Mouse (Mus musculus): Measurements from ENCODE around the gene Fam45a. TPM values are rescaled to one million over a fixed set of nuclear protein-coding genes. Genes with fewer than 3 reads are reported as not detected.

Fam45a gene
- polyA plus RNA-seq, 1 experiment from 2014 or later: 32.3 TPM

DNA sequence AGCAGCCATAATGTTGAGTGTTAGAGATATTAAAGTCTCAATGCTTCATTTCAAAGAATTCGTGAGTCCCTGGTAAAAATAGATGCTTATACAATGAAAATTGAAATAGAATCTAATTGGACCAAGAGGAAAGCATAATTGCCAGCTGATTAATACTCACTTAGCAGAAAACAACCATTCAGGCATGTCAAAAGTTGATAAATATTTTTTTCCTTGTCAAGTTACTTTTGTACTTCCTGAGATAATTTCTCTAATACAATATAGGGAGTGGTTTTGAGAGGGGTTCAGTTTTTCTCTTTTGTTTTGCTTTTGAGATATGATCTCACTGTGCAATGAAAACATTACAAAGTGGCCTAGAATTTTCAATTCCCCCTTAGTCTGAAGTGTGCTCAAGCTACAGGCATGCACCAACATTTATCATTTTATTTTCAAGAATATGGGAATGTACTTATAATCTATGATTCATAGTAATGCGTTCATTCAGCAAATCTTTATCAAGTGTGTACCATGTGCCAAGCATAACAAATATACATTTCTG lies 18.1 kb upstream of the Fam45a start:
- no peaks in the 10 kb centered on the region for H3K9me3 ChIP-seq
- H3K9ac ChIP-seq: no peak overlapping the region
- peaks cover 2% of the 10 kb centered on the region; the same call in 1 of the 2 replicates for H3K4me1 ChIP-seq
- ATAC-seq (ENCODE audit: borderline replicate concordance, extremely low read depth, low FRiP score, low TSS enrichment): no peak
- no peaks in the 10 kb centered on the region for H3K36me3 ChIP-seq
- H3K27ac ChIP-seq: no peak overlapping the region
- WGBS: 75% methylated on average over 2 of the region's 2 CpGs
- H3K4me2 ChIP-seq: no peak overlapping the region
- no peaks in the 10 kb centered on the region for H3K27me3 ChIP-seq
- H3K4me3 ChIP-seq: no peak overlapping the region

DNA sequence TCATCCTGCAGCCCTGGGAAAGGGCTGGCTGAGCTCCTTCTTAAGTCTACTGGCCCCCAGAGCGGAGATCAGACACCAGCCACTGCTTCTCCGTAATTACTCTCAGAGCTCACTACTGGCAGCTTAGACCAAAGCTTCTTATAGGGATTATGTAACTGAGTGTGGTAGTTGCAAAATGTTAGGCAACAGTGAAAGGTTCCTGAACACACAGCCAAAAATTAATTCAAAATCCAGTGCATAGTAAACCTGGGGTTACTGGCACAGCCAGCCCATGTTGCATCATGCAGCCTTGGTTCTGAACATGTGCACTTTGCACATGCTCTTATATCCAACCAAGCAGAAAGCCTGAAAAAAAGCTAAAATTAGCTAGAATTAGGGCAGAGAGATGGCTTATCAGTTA lies 16.1 kb upstream of the Fam45a start:
- no peak for ATAC-seq (ENCODE audit: borderline replicate concordance, extremely low read depth, low FRiP score, low TSS enrichment)
- Histone ChIP-seq H3K9ac (no peak overlapping the region), H3K27ac (no peak overlapping the region), H3K27me3 (no peaks in the 10 kb centered on the region), H3K36me3 (no peaks in the 10 kb centered on the region), H3K4me3 (no peak overlapping the region), H3K9me3 (no peaks in the 10 kb centered on the region), H3K4me1 (0 out of 2 replicates have a peak, but pooled peaks cover 2% of the 10 kb centered on the region), H3K4me2 (no peak overlapping the region)
- 76% methylated on average over 2 of the region's 2 CpGs for WGBS

- Histone ChIP-seq H3K4me1 (no peaks in the 10 kb centered on the region), H3K27ac (no peak overlapping the region), H3K36me3 (no peaks in the 10 kb centered on the region), H3K9me3 (no peaks in the 10 kb centered on the region), H3K27me3 (no peaks in the 10 kb centered on the region), H3K4me3 (no peak overlapping the region), H3K4me2 (no peak overlapping the region), H3K9ac (no peak overlapping the region)
- ATAC-seq (ENCODE audit: borderline replicate concordance, extremely low read depth, low FRiP score, low TSS enrichment): no peak
- WGBS: 89% methylated on average over 2 of the region's 2 CpGs
Measured at GRCm38 (mm10) chr19:60797415-60797814, 14.0 kb upstream of the Fam45a start.

DNA sequence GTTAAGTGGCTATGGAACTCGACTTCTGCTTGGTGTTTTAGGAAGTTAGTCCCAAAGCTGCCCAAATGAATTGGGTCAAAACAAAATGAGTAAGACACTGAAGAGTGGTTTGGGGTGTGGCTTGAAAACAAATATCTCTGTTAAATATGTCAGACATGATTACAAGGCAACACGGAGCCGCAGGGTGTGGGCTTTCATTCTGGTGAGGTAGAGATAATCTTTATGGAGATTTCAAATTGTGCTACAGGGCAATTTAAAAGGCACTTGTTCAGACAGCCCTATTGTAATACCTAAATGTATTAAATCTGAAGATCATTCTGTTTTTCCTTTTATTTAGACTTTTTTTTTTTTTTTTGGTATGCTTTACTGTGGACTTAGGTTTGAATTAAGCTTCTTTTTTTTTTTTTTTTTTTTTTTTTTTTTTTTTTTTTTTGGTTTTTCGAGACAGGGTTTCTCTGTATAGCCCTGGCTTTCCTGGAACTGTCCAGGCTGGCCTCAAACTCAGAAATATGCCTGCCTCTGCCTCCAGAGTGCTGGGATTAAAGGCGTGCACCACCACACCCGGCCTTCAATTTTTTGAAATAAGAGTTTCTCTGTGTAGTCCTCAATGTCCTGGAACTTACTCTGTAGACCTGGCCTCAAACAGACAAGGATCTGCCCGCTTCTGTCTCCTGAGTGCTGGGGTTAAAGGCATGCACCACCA lies 11.4 kb upstream of the Fam45a start:
- 64% methylated on average over 7 of the region's 7 CpGs for WGBS
- Histone ChIP-seq H3K4me3 (no peak overlapping the region), H3K9ac (no peak overlapping the region), H3K4me2 (no peak overlapping the region), H3K36me3 (no peaks in the 10 kb centered on the region), H3K27me3 (no peaks in the 10 kb centered on the region), H3K4me1 (no peaks in the 10 kb centered on the region), H3K9me3 (no peaks in the 10 kb centered on the region), H3K27ac (no peak overlapping the region)
- no peak for ATAC-seq (ENCODE audit: borderline replicate concordance, extremely low read depth, low FRiP score, low TSS enrichment)

DNA sequence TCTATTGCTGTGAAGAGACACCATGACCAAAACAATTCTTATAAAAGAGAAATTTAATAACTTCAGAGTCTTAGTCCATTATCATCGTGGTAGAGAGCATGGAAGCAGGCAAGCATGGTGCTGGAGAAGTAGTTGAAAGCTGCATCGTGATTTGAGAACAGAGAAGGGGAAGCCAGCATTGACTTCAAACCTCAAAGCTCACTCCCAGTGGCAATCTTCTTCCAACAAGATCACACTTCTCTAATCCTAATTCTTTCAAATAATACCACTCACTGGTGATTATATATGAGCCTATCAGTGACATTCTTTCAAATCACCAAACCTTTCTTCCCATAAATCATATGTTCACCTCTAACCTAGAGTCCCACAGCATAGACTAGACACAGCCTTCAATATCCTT lies 6.5 kb upstream of the Fam45a start:
- Histone ChIP-seq H3K4me1 (no peaks in the 10 kb centered on the region), H3K27me3 (no peaks in the 10 kb centered on the region), H3K9me3 (no peaks in the 10 kb centered on the region), H3K36me3 (no peaks in the 10 kb centered on the region), H3K27ac (no peak overlapping the region), H3K4me3 (no peak overlapping the region), H3K9ac (no peak overlapping the region), H3K4me2 (no peak overlapping the region)
- ATAC-seq (ENCODE audit: borderline replicate concordance, extremely low read depth, low FRiP score, low TSS enrichment): no peak
- 64% methylated on average over 2 of the region's 2 CpGs for WGBS

- Histone ChIP-seq H3K27ac (no peak overlapping the region), H3K9ac (no peak overlapping the region), H3K27me3 (no peaks in the 10 kb centered on the region), H3K4me2 (no peak overlapping the region), H3K4me1 (peaks cover 14% of the 10 kb centered on the region), H3K4me3 (no peak overlapping the region), H3K9me3 (no peaks in the 10 kb centered on the region), H3K36me3 (0 out of 2 replicates have a peak, but pooled peaks cover under 1% of the 10 kb centered on the region)
- ATAC-seq (ENCODE audit: borderline replicate concordance, extremely low read depth, low FRiP score, low TSS enrichment): no peak
- WGBS: 86% methylated on average over 2 of the region's 2 CpGs
Measured at GRCm38 (mm10) chr19:60809927-60810326, 1.5 kb upstream of the Fam45a start.

DNA sequence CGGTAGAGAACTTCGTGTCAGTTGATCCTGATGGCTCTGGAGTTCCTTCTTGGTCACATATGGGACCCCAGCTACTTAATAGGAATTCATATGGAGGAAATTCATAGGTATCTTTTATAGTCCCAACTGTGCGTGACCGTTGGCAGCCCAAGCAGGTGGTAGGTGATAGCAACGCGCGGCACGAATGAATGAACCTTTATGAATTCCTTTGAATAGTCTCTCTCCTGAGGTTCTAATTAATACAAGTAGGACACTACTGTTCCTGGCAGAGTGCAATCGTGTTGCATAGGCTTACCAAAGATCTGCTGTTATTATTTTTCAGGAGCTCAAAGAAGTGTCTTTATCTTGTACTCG lies 628 bp downstream of the Fam45a start:
- Histone ChIP-seq H3K4me1 (peaks cover 14% of the 10 kb centered on the region), H3K4me3 (peak overlapping the region; percentile 73), H3K4me2 (peak overlapping the region; percentile 67), H3K27ac (0 out of 2 replicates have a peak overlapping the region, but pooled peaks have one; percentile 48), H3K9ac (peak overlapping the region; percentile 70), H3K36me3 (0 out of 2 replicates have a peak, but pooled peaks cover 15% of the 10 kb centered on the region), H3K27me3 (no peaks in the 10 kb centered on the region), H3K9me3 (no peaks in the 10 kb centered on the region)
- WGBS: 16% methylated on average over 10 of the region's 10 CpGs
- no peak for ATAC-seq (ENCODE audit: borderline replicate concordance, extremely low read depth, low FRiP score, low TSS enrichment)

DNA sequence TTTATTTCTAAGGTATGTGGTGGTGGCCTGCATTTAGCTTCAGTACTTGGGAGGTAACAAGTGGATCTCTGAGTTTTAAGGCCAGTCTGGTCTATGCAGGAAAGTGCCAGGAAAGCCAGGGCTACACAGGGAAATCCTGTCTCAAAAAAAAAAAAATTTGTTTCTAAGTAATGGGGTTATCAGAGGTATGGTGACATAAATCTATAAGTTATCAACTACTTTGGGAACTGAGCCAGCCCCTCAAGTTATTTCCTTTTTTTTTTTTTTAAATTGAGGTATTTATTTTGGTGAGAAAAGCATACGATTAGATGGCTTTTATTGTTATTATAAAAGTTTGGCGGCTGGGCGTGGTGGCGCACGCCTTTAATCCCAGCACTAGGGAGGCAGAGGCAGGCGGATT lies 1.7 kb downstream of the Fam45a start:
- Histone ChIP-seq H3K27me3 (no peaks in the 10 kb centered on the region), H3K9me3 (no peaks in the 10 kb centered on the region), H3K36me3 (0 out of 2 replicates have a peak, but pooled peaks cover 17% of the 10 kb centered on the region), H3K4me3 (no peak overlapping the region), H3K4me1 (peaks cover 14% of the 10 kb centered on the region), H3K9ac (no peak overlapping the region), H3K4me2 (no peak overlapping the region), H3K27ac (no peak overlapping the region)
- WGBS: 95% methylated on average over 6 of the region's 6 CpGs
- no peak for ATAC-seq (ENCODE audit: borderline replicate concordance, extremely low read depth, low FRiP score, low TSS enrichment)

- Histone ChIP-seq H3K4me2 (no peak overlapping the region), H3K36me3 (peaks cover 62% of the 10 kb centered on the region), H3K9ac (no peak overlapping the region), H3K9me3 (no peaks in the 10 kb centered on the region), H3K27ac (no peak overlapping the region), H3K4me3 (no peak overlapping the region), H3K4me1 (no peaks in the 10 kb centered on the region), H3K27me3 (no peaks in the 10 kb centered on the region)
- 86% methylated on average over 6 of the region's 6 CpGs for WGBS
- ATAC-seq (ENCODE audit: borderline replicate concordance, extremely low read depth, low FRiP score, low TSS enrichment): no peak
Measured at GRCm38 (mm10) chr19:60818677-60819076, 7.3 kb downstream of the Fam45a start.

GRCm38 (mm10) chr19:60837747-60838146 lies 26.4 kb downstream of the Fam45a start:
- no peak overlapping the region for H3K4me3 ChIP-seq
- no peaks in the 10 kb centered on the region for H3K27me3 ChIP-seq
- no peak overlapping the region for H3K27ac ChIP-seq
- no peak overlapping the region for H3K4me2 ChIP-seq
- no peaks in the 10 kb centered on the region for H3K9me3 ChIP-seq
- H3K9ac ChIP-seq: no peak overlapping the region
- 53% methylated on average over 1 of the region's 1 CpGs for WGBS
- H3K4me1 ChIP-seq: no peaks in the 10 kb centered on the region
- peaks cover 52% of the 10 kb centered on the region for H3K36me3 ChIP-seq
- ATAC-seq (ENCODE audit: borderline replicate concordance, extremely low read depth, low FRiP score, low TSS enrichment): 0 out of 2 replicates have a peak, but pooled peaks have one; percentile 31

- H3K4me3 ChIP-seq: no peak overlapping the region
- H3K4me1 ChIP-seq: no peaks in the 10 kb centered on the region
- no peak for ATAC-seq (ENCODE audit: borderline replicate concordance, extremely low read depth, low FRiP score, low TSS enrichment)
- no peaks in the 10 kb centered on the region for H3K27me3 ChIP-seq
- H3K9ac ChIP-seq: no peak overlapping the region
- H3K4me2 ChIP-seq: no peak overlapping the region
- H3K9me3 ChIP-seq: no peaks in the 10 kb centered on the region
- peaks cover 15% of the 10 kb centered on the region for H3K36me3 ChIP-seq
- no peak overlapping the region for H3K27ac ChIP-seq
Measured at GRCm38 (mm10) chr19:60843324-60843723, 31.9 kb downstream of the Fam45a start.

- no peak overlapping the region for H3K27ac ChIP-seq
- peaks cover 7% of the 10 kb centered on the region; the same call in 1 of the 2 replicates for H3K36me3 ChIP-seq
- H3K4me2 ChIP-seq: no peak overlapping the region
- no peak overlapping the region for H3K9ac ChIP-seq
- no peak overlapping the region for H3K4me3 ChIP-seq
- H3K27me3 ChIP-seq: no peaks in the 10 kb centered on the region
- ATAC-seq (ENCODE audit: borderline replicate concordance, extremely low read depth, low FRiP score, low TSS enrichment): no peak
- H3K4me1 ChIP-seq: no peaks in the 10 kb centered on the region
- no peaks in the 10 kb centered on the region for H3K9me3 ChIP-seq
Measured at GRCm38 (mm10) chr19:60845731-60846130, 34.3 kb downstream of the Fam45a start.

Data from lung, embryonic 15.5 days (tissue).